Mouse (Mus musculus) left cerebral cortex, adult 11 months (tissue): ENCODE data around the gene Mucl1.
"Not testable (repeated sequence)": the region's sequence is repeated elsewhere in the genome, so short reads cannot be mapped to it uniquely, and the experiment has no call there.

Source experiments
- DNase-seq: peaks from one replicate; pipeline ENCODE4 v3.0.0; 2022; ENCODE audit warnings: low spot score

Gene Mucl1

DNA sequence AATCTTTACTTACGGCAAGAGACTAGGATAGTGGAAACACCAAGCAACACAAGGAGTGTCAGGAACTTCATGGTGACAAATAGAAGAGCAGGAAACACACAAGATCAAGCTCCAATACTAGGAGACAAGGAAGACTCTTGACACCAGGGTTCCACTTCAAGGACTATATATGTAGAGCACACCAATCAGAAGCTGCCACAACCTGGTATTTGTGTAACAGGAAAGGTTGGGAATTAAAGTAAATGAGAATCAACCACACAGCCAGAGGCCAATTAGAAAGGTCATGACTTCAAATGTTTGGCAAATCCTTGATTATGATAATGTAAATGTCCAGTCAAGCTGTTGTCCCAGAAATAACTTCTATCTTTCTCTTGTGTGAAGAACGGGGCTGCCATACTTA is at the start of gene Mucl1:
Gene Mucl1 (minus strand): TSS at position 101 of the 400 bp plus-strand sequence.
- DNase-seq: no peak

DNA sequence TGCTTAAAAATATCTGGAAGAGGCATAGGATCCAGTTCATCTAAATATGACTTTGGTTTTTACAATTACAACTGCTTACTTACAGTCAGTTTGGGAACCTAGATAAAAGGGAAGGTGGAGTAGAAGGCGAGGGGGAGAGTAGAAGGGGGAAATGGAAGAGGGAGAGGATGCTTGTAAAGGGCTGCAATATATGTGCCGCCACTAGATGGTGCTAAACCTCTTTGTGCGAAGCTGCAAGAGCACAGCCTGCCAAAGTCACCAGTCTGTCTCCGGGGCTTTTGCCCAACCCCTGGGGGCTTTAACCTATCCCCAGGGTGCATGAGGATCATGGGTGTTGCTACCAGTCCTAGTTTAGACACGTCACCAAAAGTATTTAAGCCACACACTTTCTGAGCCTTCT is 11.6 kb upstream of the Mucl1 start:
- peak; percentile 4 for DNase-seq

DNA sequence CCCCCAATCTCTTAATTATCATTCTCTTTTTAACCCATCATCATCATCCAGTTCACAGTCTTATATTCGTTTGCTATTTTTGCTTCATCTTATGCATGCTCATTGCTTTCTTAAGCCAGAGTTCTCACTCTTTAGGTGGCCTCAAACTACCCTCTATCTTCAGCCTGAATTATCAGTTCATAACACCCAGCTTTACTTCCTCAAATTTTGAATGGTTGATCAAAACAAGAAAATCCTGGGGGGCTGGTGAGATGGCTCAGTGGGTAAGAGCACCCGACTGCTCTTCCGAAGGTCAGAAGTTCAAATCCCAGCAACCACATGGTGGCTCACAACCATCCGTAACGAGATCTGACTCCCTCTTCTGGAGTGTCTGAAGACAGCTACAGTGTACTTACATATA is 38.4 kb downstream of the Mucl1 start:
- not testable (repeated sequence) for DNase-seq
